Mouse (Mus musculus): ENCODE data around the gene Sh3bgrl2.

Sh3bgrl2 gene

GRCm38 (mm10) chr9:83628669-83629612 lies 80.8 kb downstream of the Sh3bgrl2 start:
- no peak for DNase-seq (ENCODE audit: low read depth, low spot score)

- DNase-seq (ENCODE audit: low read depth, low spot score) = no peak
Observed at GRCm38 (mm10) chr9:83630341-83630740, 82.2 kb downstream of the Sh3bgrl2 start.

- DNase-seq (ENCODE audit: low read depth, low spot score) = no peak
Observed at GRCm38 (mm10) chr9:83631920-83632319, 83.8 kb downstream of the Sh3bgrl2 start.

GRCm38 (mm10) chr9:83634703-83635102 lies 86.6 kb downstream of the Sh3bgrl2 start:
- no peak for DNase-seq (ENCODE audit: low read depth, low spot score)

GRCm38 (mm10) chr9:83635997-83636396 lies 87.9 kb downstream of the Sh3bgrl2 start:
- DNase-seq (ENCODE audit: low read depth, low spot score) = no peak

GRCm38 (mm10) chr9:83643139-83643538 lies 95.0 kb downstream of the Sh3bgrl2 start:
- DNase-seq (ENCODE audit: low read depth, low spot score) = no peak

- no peak for DNase-seq (ENCODE audit: low read depth, low spot score)
Observed at GRCm38 (mm10) chr9:83643833-83644232, 95.7 kb downstream of the Sh3bgrl2 start.

- DNase-seq (ENCODE audit: low read depth, low spot score) = no peak
Observed at GRCm38 (mm10) chr9:83646215-83646614, 98.1 kb downstream of the Sh3bgrl2 start.

GRCm38 (mm10) chr9:83646691-83647090 lies 98.6 kb downstream of the Sh3bgrl2 start:
- DNase-seq (ENCODE audit: low read depth, low spot score) = no peak

GRCm38 (mm10) chr9:83647919-83648705 lies 100.0 kb downstream of the Sh3bgrl2 start:
- DNase-seq (ENCODE audit: low read depth, low spot score) = no peak

- DNase-seq (ENCODE audit: low read depth, low spot score) = no peak
Observed at GRCm38 (mm10) chr9:83648733-83649132, 100.6 kb downstream of the Sh3bgrl2 start.

GRCm38 (mm10) chr9:83652015-83652414 lies 103.9 kb downstream of the Sh3bgrl2 start:
- no peak for DNase-seq (ENCODE audit: low read depth, low spot score)

GRCm38 (mm10) chr9:83652590-83653172 lies 104.6 kb downstream of the Sh3bgrl2 start:
- DNase-seq (ENCODE audit: low read depth, low spot score) = no peak

GRCm38 (mm10) chr9:83654601-83655000 lies 106.5 kb downstream of the Sh3bgrl2 start:
- no peak for DNase-seq (ENCODE audit: low read depth, low spot score)

GRCm38 (mm10) chr9:83656960-83657651 lies 109.0 kb downstream of the Sh3bgrl2 start:
- DNase-seq (ENCODE audit: low read depth, low spot score) = no peak

GRCm38 (mm10) chr9:83657652-83658002 lies 109.5 kb downstream of the Sh3bgrl2 start:
- DNase-seq (ENCODE audit: low read depth, low spot score) = no peak

GRCm38 (mm10) chr9:83659081-83659480 lies 111.0 kb downstream of the Sh3bgrl2 start:
- no peak for DNase-seq (ENCODE audit: low read depth, low spot score)

GRCm38 (mm10) chr9:83661811-83662210 lies 113.7 kb downstream of the Sh3bgrl2 start:
- DNase-seq (ENCODE audit: low read depth, low spot score) = no peak

GRCm38 (mm10) chr9:83663981-83664897 lies 116.1 kb downstream of the Sh3bgrl2 start:
- DNase-seq (ENCODE audit: low read depth, low spot score) = no peak

- no peak for DNase-seq (ENCODE audit: low read depth, low spot score)
Observed at GRCm38 (mm10) chr9:83664951-83665350, 116.8 kb downstream of the Sh3bgrl2 start.

Data from embryo, embryonic 11.5 days (tissue).